In the genomic region with DNA sequence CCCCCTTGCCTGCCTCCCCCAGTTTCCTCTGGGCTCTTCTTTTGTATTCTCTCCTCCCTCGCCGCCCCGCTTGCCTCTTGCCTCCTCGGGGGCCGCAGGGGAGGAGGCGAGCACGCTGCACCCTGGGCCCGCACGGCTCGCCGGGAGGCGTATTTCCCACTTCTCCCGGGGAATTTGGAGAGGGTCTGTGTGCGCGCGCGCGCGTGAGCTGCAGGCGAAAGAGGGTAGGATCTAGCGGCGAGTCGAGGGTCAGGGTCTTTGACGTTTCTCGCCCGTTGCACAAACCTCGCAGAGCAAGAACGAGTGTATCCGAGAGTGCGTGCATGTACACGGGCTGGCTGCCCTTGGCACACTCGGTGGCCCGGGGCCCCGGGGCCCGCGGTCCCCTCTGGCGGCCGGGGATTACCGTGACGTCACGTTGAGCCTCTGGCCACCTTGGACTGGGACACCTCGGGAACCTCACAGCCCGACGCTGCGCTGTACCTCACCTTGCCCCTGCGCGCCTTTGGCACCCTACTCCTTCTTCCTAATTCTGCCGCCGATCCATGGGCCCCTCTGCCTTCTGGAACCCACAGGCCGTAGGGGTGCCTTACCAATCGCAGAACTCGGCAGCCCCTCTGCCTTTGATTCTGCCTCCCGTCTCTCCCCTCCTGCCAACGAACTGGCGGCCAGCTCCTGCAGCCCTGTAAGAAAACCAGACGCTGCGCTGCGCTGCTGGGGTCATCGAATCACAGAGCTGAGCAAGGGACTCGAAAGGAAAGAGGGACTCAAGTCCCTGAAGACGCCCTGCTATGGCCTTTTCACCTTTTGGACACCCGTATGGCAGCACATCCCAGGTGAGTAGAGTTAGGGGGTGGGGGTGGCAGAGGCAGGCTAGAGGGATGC, we compare ENCODE assay signal across 9 mouse cellular contexts. TPM values are rescaled to one million over a fixed set of nuclear protein-coding genes. Genes with fewer than 3 reads are reported as not detected.
DNase-seq lines count a peak whose midpoint lies in the region; ATAC-seq and TF ChIP-seq lines count a peak whose summit lies in the region.
"Had no signal": no experiment of that assay in that cellular context is flagged by ENCODE, and none has a peak within 500 bp of the region (broad histone marks: within the 10 kb centered on the region; RNA-seq: fewer than 3 reads in every experiment).

Gene Irx6 (plus strand): TSS at position 45 of the 885 bp plus-strand sequence.

- under 1% methylated on average over 59 of the region's 62 CpGs for WGBS in lung, postnatal 0 days
- WGBS in forebrain, embryonic 15.5 days: under 1% methylated on average over 58 of the region's 62 CpGs
- 2% methylated on average over 54 of the region's 62 CpGs for WGBS in limb, embryonic 14.5 days
- under 1% methylated on average over 60 of the region's 62 CpGs for WGBS in stomach, embryonic 16.5 days

- H3K36me3 ChIP-seq in lung, postnatal 0 days (ENCODE audit: insufficient read depth, low read length): no peaks in the 10 kb centered on the region
- H3K36me3 ChIP-seq in forebrain, embryonic 15.5 days: no peaks in the 10 kb centered on the region
- no peaks in the 10 kb centered on the region for H3K36me3 ChIP-seq in limb, embryonic 14.5 days (ENCODE audit: control insufficient read depth, insufficient read depth, low read length)
- no peaks in the 10 kb centered on the region for H3K36me3 ChIP-seq in stomach, embryonic 16.5 days (ENCODE audit: control insufficient read depth, insufficient read depth, low read length)

- TF ChIP-seq EP300 in lung, postnatal 0 days (IDR thresholded peaks at IDR 0.05): no peak

- peaks cover 60% of the 10 kb centered on the region for H3K27me3 ChIP-seq in lung, postnatal 0 days (replicated peaks; ENCODE audit: insufficient read depth, low read length)
- H3K27me3 ChIP-seq in forebrain, embryonic 15.5 days: peaks cover 88% of the 10 kb centered on the region
- H3K27me3 ChIP-seq in limb, embryonic 14.5 days (ENCODE audit: control insufficient read depth, insufficient read depth, low read length): peaks cover 98% of the 10 kb centered on the region
- peaks cover 90% of the 10 kb centered on the region for H3K27me3 ChIP-seq in stomach, embryonic 16.5 days (ENCODE audit: control insufficient read depth, insufficient read depth, low read length)

- ATAC-seq in lung, postnatal 0 days: no peak; the same call in 1 of the 2 replicates
- no peak for ATAC-seq in forebrain, embryonic 15.5 days (replicated peaks)
- ATAC-seq in limb, embryonic 14.5 days (ENCODE audit: low FRiP score, low read depth): 0 out of 2 replicates have a peak, but pooled peaks have one; percentile 19
- ATAC-seq in stomach, embryonic 16.5 days (ENCODE audit: insufficient read depth, low FRiP score): no peak

- no peak for TF ChIP-seq POLR2A in limb, embryonic 14.5 days (IDR thresholded peaks at IDR 0.05; ENCODE audit: borderline replicate concordance, extremely low read depth, insufficient read depth, insufficient read length)

- no peaks in the 10 kb centered on the region for H3K9me3 ChIP-seq in lung, postnatal 0 days (ENCODE audit: low read length)
- no peaks in the 10 kb centered on the region for H3K9me3 ChIP-seq in forebrain, embryonic 15.5 days
- no peaks in the 10 kb centered on the region for H3K9me3 ChIP-seq in limb, embryonic 14.5 days (ENCODE audit: control insufficient read depth, low read length)
- H3K9me3 ChIP-seq in stomach, embryonic 16.5 days (replicated peaks; ENCODE audit: control insufficient read depth, low read length): no peaks in the 10 kb centered on the region

- DNase-seq in lung, postnatal 0 days (ENCODE audit: low spot score): no peak
- DNase-seq in lung, postnatal 4 days: no peak
- no peak for DNase-seq in limb, embryonic 14.5 days (ENCODE audit: low spot score)
- no peak for DNase-seq in layer of hippocampus, adult 8-10 months (ENCODE audit: low spot score in 2 of 2)
- no peak for DNase-seq in adrenal gland, adult 18-20 months (ENCODE audit: low spot score in 2 of 2)
- no peak for DNase-seq in gastrocnemius, postnatal 25 days
- DNase-seq: kidney, adult 11 months had no signal

- H3K4me1 ChIP-seq in lung, postnatal 0 days (ENCODE audit: insufficient read depth, low read depth, low read length): no peaks in the 10 kb centered on the region
- H3K4me1 ChIP-seq in forebrain, embryonic 15.5 days: peaks cover 26% of the 10 kb centered on the region
- H3K4me1 ChIP-seq in limb, embryonic 14.5 days (ENCODE audit: control insufficient read depth, insufficient read depth, low read length): peaks cover 19% of the 10 kb centered on the region
- peaks cover 14% of the 10 kb centered on the region for H3K4me1 ChIP-seq in stomach, embryonic 16.5 days (ENCODE audit: control insufficient read depth, insufficient read depth, low read length)

- H3K9ac ChIP-seq in lung, postnatal 0 days (replicated peaks; ENCODE audit: low read depth): no peak within 1 kb of the TSS
- peak within 1 kb of the TSS; percentile 23 for H3K9ac ChIP-seq in forebrain, embryonic 15.5 days (replicated peaks)
- H3K9ac ChIP-seq in limb, embryonic 14.5 days (ENCODE audit: low read depth, low read length, severe bottlenecking): peak within 1 kb of the TSS; percentile 45
- peak within 1 kb of the TSS; percentile 48; the same call in 1 of the 2 replicates for H3K9ac ChIP-seq in stomach, embryonic 16.5 days (ENCODE audit: low read length)

- H3K4me3 ChIP-seq in lung, postnatal 0 days (ENCODE audit: low read depth, low read length): peak within 1 kb of the TSS; percentile 31
- H3K4me3 ChIP-seq in forebrain, embryonic 15.5 days: peak within 1 kb of the TSS; percentile 32
- peak within 1 kb of the TSS; percentile 45 for H3K4me3 ChIP-seq in limb, embryonic 14.5 days (replicated peaks; ENCODE audit: low read length)
- peak within 1 kb of the TSS; percentile 37 for H3K4me3 ChIP-seq in stomach, embryonic 16.5 days (replicated peaks; ENCODE audit: low read length)

- no peak for TF ChIP-seq CTCF in lung, postnatal 0 days (IDR thresholded peaks at IDR 0.05)

- H3K4me2 ChIP-seq in lung, postnatal 0 days (replicated peaks; ENCODE audit: low read depth, low read length): peak within 1 kb of the TSS; percentile 64
- peak within 1 kb of the TSS; percentile 53 for H3K4me2 ChIP-seq in forebrain, embryonic 15.5 days (replicated peaks)
- H3K4me2 ChIP-seq in limb, embryonic 14.5 days (replicated peaks; ENCODE audit: low read depth, low read length, severe bottlenecking): peak within 1 kb of the TSS; percentile 75
- H3K4me2 ChIP-seq in stomach, embryonic 16.5 days (ENCODE audit: low read depth, low read length): peak within 1 kb of the TSS; percentile 60

- H3K27ac ChIP-seq in lung, postnatal 0 days (ENCODE audit: low read length): no peak within 1 kb of the TSS
- no peak within 1 kb of the TSS for H3K27ac ChIP-seq in forebrain, embryonic 15.5 days (replicated peaks)
- no peak within 1 kb of the TSS for H3K27ac ChIP-seq in limb, embryonic 14.5 days (replicated peaks; ENCODE audit: low read depth, low read length)
- H3K27ac ChIP-seq in stomach, embryonic 16.5 days (ENCODE audit: low read length): no peak within 1 kb of the TSS

RNA-seq across cellular contexts. Expression of gene Irx6, which starts in this region (rescaled TPM):
- not detected in 2 replicates for polyA plus RNA-seq in lung, postnatal 0 days (2015; fragmentation: Nextera tagmentation; extraction: Ambion mirVana)
- 0.26 TPM in 1 of 2 replicates, not detected in the other for polyA plus RNA-seq in forebrain, embryonic 15.5 days (2015; fragmentation: Nextera tagmentation; extraction: Ambion mirVana)
- polyA plus RNA-seq in limb, embryonic 14.5 days (2012; rRNA removed): 7.6 and 9.0 TPM in 2 replicates
- 7.4 and 8.5 TPM in 2 replicates for polyA plus RNA-seq in limb, embryonic 14.5 days (2014; fragmentation: Nextera tagmentation; extraction: Ambion mirVana)
- 0.04 TPM in 1 of 2 replicates, not detected in the other for polyA plus RNA-seq in stomach, embryonic 16.5 days (2015; fragmentation: Nextera tagmentation; extraction: Ambion mirVana)
- under 1 TPM; 0.20 to 0.43 (median 0.26) TPM for total RNA-seq in layer of hippocampus, adult 8-10 months (2022)
- not detected for total RNA-seq in adrenal gland, adult 18-20 months (2021)
- total RNA-seq in gastrocnemius, postnatal 25 days (2021): not detected
